Mouse (Mus musculus): Measurements from ENCODE around the gene Dst.

- TF ChIP-seq POLR2A (IDR thresholded peaks at IDR 0.05; ENCODE audit: insufficient read depth, low read depth, low read length) (no peak), CTCF (IDR thresholded peaks at IDR 0.05; ENCODE audit: insufficient read depth, low read depth, low read length) (no peak)
Observed at GRCm38 (mm10) chr1:34227676-34228075, 319.7 kb downstream of the Dst start.
